Mouse (Mus musculus) stomach, embryonic 16.5 days (tissue): ENCODE measurements around the gene Grb2. TPM values are rescaled to one million over a fixed set of nuclear protein-coding genes. Genes with fewer than 3 reads are reported as not detected.

ENCODE experiments used
- ATAC-seq: fragments of 200-750 bp; cut with Nextera tagmentation; 2 replicates; pipeline ENCODE4 v1.8.0; 2017; ENCODE audit warnings: moderate number of reproducible peaks, moderate TSS enrichment; ENCODE audit not compliant: insufficient read depth, low FRiP score
- H3K27ac ChIP-seq: fragments of 300-500 bp; sonication (generic); 2 replicates; pipeline ENCODE4 v1.5.1; 2014; ENCODE audit warnings: low read length
- H3K27me3 ChIP-seq: fragments of 300-500 bp; sonication (generic); 2 replicates; pipeline ENCODE4 v1.6.1; 2014; ENCODE audit warnings: low read length, control low read depth, mixed read lengths; ENCODE audit not compliant: control insufficient read depth, insufficient read depth
- H3K36me3 ChIP-seq: fragments of 300-500 bp; sonication (generic); 2 replicates; pipeline ENCODE4 v1.6.1; 2014; ENCODE audit warnings: low read length; ENCODE audit not compliant: control insufficient read depth, insufficient read depth
- H3K4me1 ChIP-seq: fragments of 300-500 bp; sonication (generic); 2 replicates; pipeline ENCODE4 v1.6.1; 2014; ENCODE audit warnings: low read length, control low read depth, mixed read lengths; ENCODE audit not compliant: control insufficient read depth, insufficient read depth
- H3K4me2 ChIP-seq: fragments of 300-500 bp; sonication (generic); 2 replicates; pipeline ENCODE4 v1.6.1; 2014; ENCODE audit warnings: low read depth, low read length, mixed read lengths
- H3K4me3 ChIP-seq: fragments of 300-500 bp; sonication (generic); replicated peaks from 2 replicates; pipeline ENCODE4 v1.5.1; 2014; ENCODE audit warnings: mild to moderate bottlenecking, low read length
- H3K9ac ChIP-seq: fragments of 300-500 bp; sonication (generic); 2 replicates; pipeline ENCODE4 v1.6.1; 2014; ENCODE audit warnings: low read length
- H3K9me3 ChIP-seq: fragments of 300-500 bp; sonication (generic); replicated peaks from 2 replicates; pipeline ENCODE4 v1.6.1; 2016; ENCODE audit warnings: low read length, control low read depth; ENCODE audit not compliant: control insufficient read depth
- WGBS: fragments of 180-500 bp; shearing (Covaris S2); extraction: QIAGEN DNeasy Blood & Tissue Kit; methylation state at CpG from one replicate; pipeline ENCODE4 v1.1.7; 2014; 5-methylcytosine and 5-hydroxymethylcytosine counted together
- polyA plus RNA-seq: library from polyadenylated mRNA; unstranded; fragments of >200 nt; fragmentation: Nextera tagmentation; extraction: Ambion mirVana; gene quantifications from 2 replicates; pipeline ENCODE4 v1.2.1, GENCODE M21; 2015

Grb2 gene
- polyA plus RNA-seq, 1 experiment from 2014 or later = 79.6 TPM

DNA sequence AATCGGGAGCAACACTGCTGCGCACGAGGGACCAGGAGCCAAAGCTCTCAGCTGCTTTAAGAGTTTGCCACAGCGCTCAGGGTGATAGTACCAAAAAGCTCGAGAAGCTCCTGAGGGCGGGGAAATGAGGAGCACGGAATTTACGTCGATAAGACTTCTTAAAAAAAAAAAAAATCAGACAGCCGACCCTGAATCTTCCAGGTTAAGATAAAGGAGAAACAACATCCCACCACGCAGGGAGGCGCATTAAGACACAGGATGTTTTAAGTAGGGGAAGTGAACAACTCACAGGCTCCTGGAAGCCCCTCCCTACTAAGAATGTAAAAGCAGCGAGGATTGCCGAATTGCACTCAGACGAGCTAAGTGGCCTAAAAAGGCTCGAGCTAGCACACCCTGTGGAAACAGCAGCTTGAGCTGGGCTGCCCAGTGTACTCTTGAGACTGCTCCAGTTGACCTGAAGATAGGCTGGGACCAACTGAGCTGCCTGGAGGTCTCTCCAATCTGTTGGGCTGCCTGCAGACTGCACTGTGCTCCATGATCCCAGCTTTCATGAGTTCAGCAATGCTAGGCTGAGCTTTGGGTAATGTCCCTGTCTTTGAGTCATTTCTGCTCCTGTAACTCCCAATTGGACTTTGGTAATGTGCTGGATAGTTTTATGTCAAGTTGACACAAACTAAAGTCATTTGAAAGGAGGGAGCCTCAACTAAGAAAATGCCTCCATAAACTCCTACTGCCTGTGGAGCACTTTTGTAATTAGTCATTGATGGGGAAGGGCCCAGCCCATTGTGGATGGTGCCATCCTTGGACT lies 95.1 kb downstream of the Grb2 start:
- H3K27ac ChIP-seq = peak overlapping the region; percentile 98
- no peaks in the 10 kb centered on the region for H3K9me3 ChIP-seq
- peaks cover 5% of the 10 kb centered on the region; the same call in 1 of the 2 replicates for H3K36me3 ChIP-seq
- H3K27me3 ChIP-seq = no peaks in the 10 kb centered on the region
- 0% methylated on average over 16 of the region's 16 CpGs for WGBS
- ATAC-seq = no peak
- peak overlapping the region; percentile 87 for H3K4me3 ChIP-seq
- H3K4me1 ChIP-seq = peaks cover 21% of the 10 kb centered on the region
- peak overlapping the region; percentile 60 for H3K4me2 ChIP-seq
- peak overlapping the region; percentile 91 for H3K9ac ChIP-seq

- Histone ChIP-seq H3K4me3 (peak within 1 kb of the TSS; percentile 87), H3K27ac (peak within 1 kb of the TSS; percentile 98), H3K36me3 (peaks cover 5% of the 10 kb centered on the region; the same call in 1 of the 2 replicates), H3K9ac (peak within 1 kb of the TSS; percentile 91), H3K27me3 (no peaks in the 10 kb centered on the region), H3K9me3 (no peaks in the 10 kb centered on the region), H3K4me2 (peak within 1 kb of the TSS; percentile 60), H3K4me1 (peaks cover 21% of the 10 kb centered on the region)
- peak; percentile 86 for ATAC-seq
- under 1% methylated on average over 77 of the region's 80 CpGs for WGBS
Measured at GRCm38 (mm10) chr11:115612410-115613137, 95.8 kb downstream of the Grb2 start, which contains the start of gene Mif4gd. TSS of gene Mif4gd (minus strand) at chr11:115612969.

DNA sequence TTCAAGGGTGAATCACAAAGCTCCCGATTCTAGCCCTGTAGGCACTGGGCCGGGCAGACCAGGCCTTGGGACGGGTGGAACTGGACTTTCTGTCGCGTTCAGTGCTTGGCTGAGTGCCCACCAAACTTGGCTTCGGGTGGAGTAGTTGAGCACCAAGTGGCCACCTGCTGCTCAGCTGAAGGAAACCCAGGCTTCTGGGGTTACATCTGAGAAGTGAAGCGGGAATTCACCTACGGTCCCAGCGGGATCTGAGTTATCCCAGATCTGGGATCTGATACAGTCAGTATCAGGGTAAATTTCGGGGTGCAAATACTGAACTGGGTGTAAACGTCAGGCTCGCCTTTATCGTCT lies 96.4 kb downstream of the Grb2 start:
- Histone ChIP-seq H3K4me3 (peak overlapping the region; percentile 87), H3K36me3 (peaks cover 5% of the 10 kb centered on the region; the same call in 1 of the 2 replicates), H3K27me3 (no peaks in the 10 kb centered on the region), H3K9ac (peak overlapping the region; percentile 91), H3K9me3 (no peaks in the 10 kb centered on the region), H3K4me1 (peaks cover 21% of the 10 kb centered on the region), H3K4me2 (peak overlapping the region; percentile 60), H3K27ac (peak overlapping the region; percentile 98)
- under 1% methylated on average over 13 of the region's 13 CpGs for WGBS
- peak; percentile 45; the same call in 1 of the 2 replicates for ATAC-seq

GRCm38 (mm10) chr11:115611173-115611572 lies 97.2 kb downstream of the Grb2 start:
- no peak overlapping the region for H3K4me3 ChIP-seq
- H3K27me3 ChIP-seq = no peaks in the 10 kb centered on the region
- ATAC-seq = no peak
- H3K27ac ChIP-seq = 0 out of 2 replicates have a peak overlapping the region, but pooled peaks have one; percentile 98
- 65% methylated on average over 6 of the region's 6 CpGs for WGBS
- peaks cover 7% of the 10 kb centered on the region for H3K36me3 ChIP-seq
- no peaks in the 10 kb centered on the region for H3K9me3 ChIP-seq
- peak overlapping the region; percentile 60 for H3K4me2 ChIP-seq
- peaks cover 21% of the 10 kb centered on the region for H3K4me1 ChIP-seq
- peak overlapping the region; percentile 91 for H3K9ac ChIP-seq

DNA sequence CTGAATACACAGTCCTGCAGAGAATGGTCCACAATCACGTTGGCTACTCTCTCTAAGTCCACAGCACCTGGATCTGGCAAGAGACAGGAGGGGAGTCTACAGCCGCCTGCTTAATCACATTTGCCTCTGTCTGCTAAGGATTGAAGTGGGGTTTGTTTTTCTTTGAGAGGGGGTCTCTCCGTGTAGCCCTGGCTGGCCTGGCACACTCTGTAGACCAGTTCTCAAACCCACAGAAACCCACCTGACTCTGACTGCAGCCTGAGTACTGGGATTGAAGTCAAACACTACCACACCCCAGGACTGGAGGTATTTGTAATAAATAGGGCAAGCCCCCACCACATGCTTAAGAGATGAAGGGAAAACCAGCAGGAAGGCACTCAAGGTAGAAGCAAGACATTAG lies 98.8 kb downstream of the Grb2 start:
- no peak overlapping the region for H3K27ac ChIP-seq
- no peaks in the 10 kb centered on the region for H3K27me3 ChIP-seq
- H3K4me3 ChIP-seq = no peak overlapping the region
- H3K9ac ChIP-seq = no peak overlapping the region
- H3K4me1 ChIP-seq = peaks cover 29% of the 10 kb centered on the region
- peaks cover 9% of the 10 kb centered on the region for H3K36me3 ChIP-seq
- WGBS = 59% methylated on average over 3 of the region's 3 CpGs
- ATAC-seq = no peak
- no peaks in the 10 kb centered on the region for H3K9me3 ChIP-seq
- no peak overlapping the region for H3K4me2 ChIP-seq

- no peak overlapping the region for H3K27ac ChIP-seq
- H3K27me3 ChIP-seq = no peaks in the 10 kb centered on the region
- H3K36me3 ChIP-seq = peaks cover 9% of the 10 kb centered on the region
- no peak overlapping the region for H3K4me3 ChIP-seq
- no peak for ATAC-seq
- no peak overlapping the region for H3K9ac ChIP-seq
- H3K9me3 ChIP-seq = no peaks in the 10 kb centered on the region
- 78% methylated on average over 23 of the region's 23 CpGs for WGBS
- H3K4me2 ChIP-seq = no peak overlapping the region
- peaks cover 25% of the 10 kb centered on the region for H3K4me1 ChIP-seq
Measured at GRCm38 (mm10) chr11:115608421-115609399, 99.7 kb downstream of the Grb2 start.

GRCm38 (mm10) chr11:115606733-115607132 lies 101.7 kb downstream of the Grb2 start:
- Histone ChIP-seq H3K9ac (no peak overlapping the region), H3K4me3 (no peak overlapping the region), H3K27me3 (no peaks in the 10 kb centered on the region), H3K4me1 (peaks cover 27% of the 10 kb centered on the region), H3K9me3 (no peaks in the 10 kb centered on the region), H3K36me3 (peaks cover 9% of the 10 kb centered on the region), H3K27ac (no peak overlapping the region), H3K4me2 (no peak overlapping the region)
- 94% methylated on average over 18 of the region's 18 CpGs for WGBS
- no peak for ATAC-seq

- WGBS = under 1% methylated on average over 26 of the region's 26 CpGs
- peak; percentile 18; the same call in 1 of the 2 replicates for ATAC-seq
Measured at GRCm38 (mm10) chr11:115604304-115604696, 104.1 kb downstream of the Grb2 start.

More at GRCm38 (mm10) chr11:115604304-115604696, 104.1 kb downstream of the Grb2 start:
- peak overlapping the region; percentile 98 for H3K4me3 ChIP-seq
- peak overlapping the region; percentile 91 for H3K4me2 ChIP-seq
- no peaks in the 10 kb centered on the region for H3K27me3 ChIP-seq
- H3K4me1 ChIP-seq = peaks cover 24% of the 10 kb centered on the region
- peak overlapping the region; percentile 97 for H3K9ac ChIP-seq
- H3K36me3 ChIP-seq = peaks cover 9% of the 10 kb centered on the region
- H3K9me3 ChIP-seq = no peaks in the 10 kb centered on the region
- H3K27ac ChIP-seq = peak overlapping the region; percentile 90
